Mouse (Mus musculus) cerebellum, adult 2 months (tissue): ENCODE results near the gene Maz. TPM values are rescaled to one million over a fixed set of nuclear protein-coding genes. Genes with fewer than 3 reads are reported as not detected.

Experiments
- DNase-seq, 2 experiments: peaks; one replicate each; pipeline ENCODE4 v3.0.0; 2021
- H3K27ac ChIP-seq: fragments of 200-500 bp; 2 replicates; pipeline ENCODE4 v1.5.1; 2012; ENCODE audit warnings: low read length, control low read depth, inconsistent platforms; ENCODE audit not compliant: insufficient read depth
- H3K27me3 ChIP-seq: fragments of 200-500 bp; 2 replicates; pipeline ENCODE4 v1.6.1; 2012; ENCODE audit warnings: inconsistent platforms, mild to moderate bottlenecking, low read length, moderate library complexity; ENCODE audit not compliant: control insufficient read depth, insufficient read depth
- H3K4me1 ChIP-seq: fragments of 200-500 bp; 2 replicates; pipeline ENCODE4 v1.6.1; 2011; ENCODE audit warnings: low read length; ENCODE audit not compliant: control insufficient read depth, insufficient read depth
- H3K4me3 ChIP-seq: fragments of 200-500 bp; replicated peaks from 2 replicates; pipeline ENCODE3; 2011; ENCODE audit warnings: mild to moderate bottlenecking, low read depth, low read length, control low read depth; ENCODE audit not compliant: insufficient read depth
- CTCF ChIP-seq: fragments of 200-500 bp; IDR thresholded peaks from 2 replicates; pipeline ENCODE4 v1.5.1; 2011; ENCODE audit warnings: low read depth, mild to moderate bottlenecking, control low read depth, low read length, moderate library complexity, borderline replicate concordance; ENCODE audit not compliant: insufficient read depth
- POLR2A ChIP-seq: fragments of 200-500 bp; IDR thresholded peaks from 2 replicates; pipeline ENCODE4 v1.6.1; 2011; ENCODE audit warnings: low read length, control low read depth, borderline replicate concordance; ENCODE audit not compliant: insufficient read depth
- WGBS: fragments of 180-500 bp; shearing (Covaris S2); methylation state at CpG from one replicate; pipeline ENCODE4 v1.1.7; 2018; 5-methylcytosine and 5-hydroxymethylcytosine counted together
- polyA plus RNA-seq: library from polyadenylated mRNA; depleted of rRNA; stranded (reverse); fragments of >200 nt; gene quantifications from 2 replicates; pipeline ENCODE4 v1.2.3, GENCODE M21; 2012; rRNA removed

Maz gene
- polyA plus RNA-seq, 1 experiment = 198 TPM

DNA sequence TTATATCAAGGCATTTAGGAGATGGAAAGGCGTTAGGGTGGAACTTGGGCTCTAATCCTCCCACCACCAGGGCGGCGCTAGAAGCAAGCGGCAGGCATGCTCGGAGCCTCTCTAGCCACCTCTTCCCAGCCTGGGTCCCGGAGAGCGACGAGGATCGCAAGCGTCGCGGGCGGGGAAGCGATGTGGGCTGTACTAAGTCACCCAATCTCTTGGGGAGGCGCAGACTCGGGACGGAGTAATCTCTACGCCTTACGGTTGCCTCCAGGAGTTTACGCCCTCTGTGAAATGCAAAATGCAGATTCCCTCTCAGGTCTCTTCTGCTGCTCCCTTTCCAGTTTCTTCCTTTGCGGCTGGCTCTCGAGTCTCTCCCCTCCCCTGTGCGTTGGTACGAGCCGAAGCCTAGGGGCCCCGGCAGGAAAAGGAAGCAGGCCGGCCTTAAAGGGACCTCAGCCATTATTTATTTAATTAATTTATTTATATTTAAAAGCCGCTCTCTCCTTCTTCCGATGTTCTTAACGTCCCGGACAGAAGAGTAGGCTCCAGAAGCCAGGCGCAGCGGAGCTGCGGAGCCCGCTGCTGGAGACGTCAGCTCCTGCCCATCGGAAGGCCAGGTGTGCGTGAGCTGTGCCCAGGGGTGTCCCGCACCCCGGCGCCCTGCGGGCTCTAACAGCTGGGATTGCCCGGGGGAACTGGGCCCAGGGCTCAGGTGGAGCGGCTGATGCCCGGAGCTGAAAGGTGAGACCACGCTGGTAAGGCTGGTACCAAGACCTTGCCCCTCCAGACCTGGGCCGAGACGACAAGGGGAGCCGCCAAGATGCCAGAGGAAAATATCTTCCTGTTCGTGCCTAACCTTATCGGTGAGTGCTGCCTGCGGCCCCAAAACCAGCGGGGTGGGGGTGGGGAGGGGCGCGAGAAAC is 50.6 kb downstream of the Maz start, which contains the start of gene Cdiptos:
TSS of gene Cdiptos (minus strand) at position 149 of the 917 bp plus-strand sequence.
- TF ChIP-seq POLR2A (no peak), CTCF (peak; percentile 90)
- H3K4me1 ChIP-seq = peaks cover 14% of the 10 kb centered on the region
- H3K27ac ChIP-seq = peak within 1 kb of the TSS; percentile 100
- peak within 1 kb of the TSS; percentile 75 for H3K4me3 ChIP-seq
- peak; percentile 95 to 97 for DNase-seq
- under 1% methylated on average over 55 of the region's 55 CpGs for WGBS
- H3K27me3 ChIP-seq = no peaks in the 10 kb centered on the region

DNA sequence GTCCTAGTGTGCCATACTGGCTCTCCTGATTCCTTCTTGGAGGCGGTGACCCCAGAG is 51.1 kb downstream of the Maz start, which contains the start of gene Cdipt:
TSS of gene Cdipt (plus strand) at position 22 of the 57 bp plus-strand sequence.
- 0% methylated on average over 1 of the region's 1 CpGs for WGBS
- Histone ChIP-seq H3K27me3 (no peaks in the 10 kb centered on the region), H3K4me3 (peak within 1 kb of the TSS; percentile 75), H3K27ac (peak within 1 kb of the TSS; percentile 100), H3K4me1 (peaks cover 14% of the 10 kb centered on the region)
- no peak for DNase-seq
- TF ChIP-seq CTCF (no peak), POLR2A (no peak)

DNA sequence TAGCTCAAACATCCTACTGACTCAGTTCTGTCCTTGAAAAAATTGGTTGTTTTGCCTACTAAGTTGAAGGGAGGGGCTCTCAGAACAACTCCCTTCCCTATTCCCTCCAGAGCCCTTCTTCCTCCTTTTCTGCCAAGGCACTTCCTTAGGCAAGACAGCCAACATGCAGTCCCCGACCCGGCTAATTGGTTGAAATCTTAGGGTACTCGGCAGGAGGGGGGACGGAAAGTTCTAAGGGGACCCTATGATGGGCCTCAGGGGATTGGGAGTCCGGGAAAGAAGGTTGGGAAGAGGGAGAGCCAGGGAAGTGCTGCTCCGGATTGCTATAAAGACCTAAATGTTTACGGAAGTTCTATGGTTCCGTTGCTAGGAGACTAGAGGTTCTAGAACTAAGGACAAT is 51.3 kb downstream of the Maz start:
- Histone ChIP-seq H3K4me1 (peaks cover 14% of the 10 kb centered on the region), H3K27ac (0 out of 2 replicates have a peak overlapping the region, but pooled peaks have one; percentile 4), H3K27me3 (no peaks in the 10 kb centered on the region), H3K4me3 (peak overlapping the region; percentile 75)
- peak in 1 of 2 experiments; percentile 39 for DNase-seq
- 5% methylated on average over 8 of the region's 8 CpGs for WGBS
- no peak for TF ChIP-seq POLR2A
- TF ChIP-seq CTCF = no peak

Other genes with a start within 250 kb of the Maz start
- gene Tbx6, start 245.6 kb downstream of the Maz start, polyA plus RNA-seq = 2.2 TPM in 2 replicates
- gene Ppp4c, start 234.5 kb downstream of the Maz start, polyA plus RNA-seq = 110 and 119 TPM in 2 replicates
- gene Fam57b, start 229.4 kb downstream of the Maz start, polyA plus RNA-seq = 193 and 196 TPM in 2 replicates
- not detected in 2 replicates for gene 4930451I11Rik, start 195.4 kb downstream of the Maz start, polyA plus RNA-seq
- gene Doc2a, start 179.6 kb downstream of the Maz start, polyA plus RNA-seq = 9.7 and 12.1 TPM in 2 replicates
- 60.9 and 63.1 TPM in 2 replicates for gene Hirip3, start 165.1 kb downstream of the Maz start, polyA plus RNA-seq
- gene Ino80e, start 164.7 kb downstream of the Maz start, polyA plus RNA-seq = 67.3 and 67.6 TPM in 2 replicates
- 107 and 108 TPM in 2 replicates for gene Taok2, start 142.3 kb downstream of the Maz start, polyA plus RNA-seq
- gene Tmem219, start 104.1 kb downstream of the Maz start, polyA plus RNA-seq = 29.8 and 37.5 TPM in 2 replicates
- gene Kctd13, start 98.2 kb downstream of the Maz start, polyA plus RNA-seq = 130 and 140 TPM in 2 replicates
- 41.8 and 42.4 TPM in 2 replicates for gene Asphd1, start 77.5 kb downstream of the Maz start, polyA plus RNA-seq
- gene Sez6l2, start 76.5 kb downstream of the Maz start, polyA plus RNA-seq = 359 and 364 TPM in 2 replicates
- 255 and 281 TPM in 2 replicates for gene Cdipt, start 51.1 kb downstream of the Maz start, polyA plus RNA-seq
- gene Cdiptos, start 50.9 kb downstream of the Maz start, polyA plus RNA-seq = 0.92 and 1.1 TPM in 2 replicates
- gene Mvp, start 12.4 kb downstream of the Maz start, polyA plus RNA-seq = 19.9 and 21.0 TPM in 2 replicates
- 2.8 and 5.2 TPM in 2 replicates for gene Pagr1b, start 10.6 kb downstream of the Maz start, polyA plus RNA-seq
- 91.6 and 105 TPM in 2 replicates for gene Pagr1a, start 9.7 kb downstream of the Maz start, polyA plus RNA-seq
- 362 and 365 TPM in 2 replicates for gene Gm42742, start 5.9 kb downstream of the Maz start, polyA plus RNA-seq
- 600 and 672 TPM in 2 replicates for gene Prrt2, start 5.8 kb downstream of the Maz start, polyA plus RNA-seq
- 7.7 and 9.1 TPM in 2 replicates for gene Kif22, start 15.4 kb upstream of the Maz start, polyA plus RNA-seq
- 0.34 TPM in 1 of 2 replicates, not detected in the other for gene Zg16, start 60.3 kb upstream of the Maz start, polyA plus RNA-seq
- 1.4 and 2.1 TPM in 2 replicates for gene AI467606, start 64.3 kb upstream of the Maz start, polyA plus RNA-seq
- 2.1 and 2.2 TPM in 2 replicates for gene Qprt, start 95.2 kb upstream of the Maz start, polyA plus RNA-seq
- 0.16 and 0.18 TPM in 2 replicates for gene Spn, start 110.8 kb upstream of the Maz start, polyA plus RNA-seq
- gene Cd2bp2, start 169.0 kb upstream of the Maz start, polyA plus RNA-seq = 101 and 103 TPM in 2 replicates
- 72.4 and 83.9 TPM in 2 replicates for gene Tbc1d10b, start 181.4 kb upstream of the Maz start, polyA plus RNA-seq
- gene Mylpf, start 181.9 kb upstream of the Maz start, polyA plus RNA-seq = 1.6 and 3.0 TPM in 2 replicates
- gene Zfp553, start 206.0 kb upstream of the Maz start, polyA plus RNA-seq = 16.6 and 17.6 TPM in 2 replicates
- 11.3 and 12.5 TPM in 2 replicates for gene Sept1, start 206.1 kb upstream of the Maz start, polyA plus RNA-seq
- gene Zfp771, start 217.2 kb upstream of the Maz start, polyA plus RNA-seq = 88.7 and 95.4 TPM in 2 replicates
- gene Dctpp1, start 233.7 kb upstream of the Maz start, polyA plus RNA-seq = 23.8 and 25.6 TPM in 2 replicates
- 31.1 and 31.7 TPM in 2 replicates for gene Sephs2, start 247.0 kb upstream of the Maz start, polyA plus RNA-seq